Mouse (Mus musculus) C2C12 (cell line): ENCODE measurements around the gene Cks1b. TPM values are rescaled to one million over a fixed set of nuclear protein-coding genes. Genes with fewer than 3 reads are reported as not detected.
A peak's percentile ranks its signal among the peaks of the same experiment; 100 is the strongest.

Experiments
- H3K27me3 ChIP-seq: one replicate; pipeline ENCODE4 v1.6.1; 2011; ENCODE audit not compliant: control insufficient read depth, insufficient read depth, insufficient read length
- H3K36me3 ChIP-seq: one replicate; pipeline ENCODE4 v1.6.1; 2011; ENCODE audit not compliant: control insufficient read depth, insufficient read depth
- H3K4me3 ChIP-seq: one replicate; pipeline ENCODE4 v1.5.1; 2011; ENCODE audit warnings: mild to moderate bottlenecking, control low read depth; ENCODE audit not compliant: poor library complexity, insufficient read depth, severe bottlenecking
- H3K79me2 ChIP-seq: one replicate; pipeline ENCODE4 v1.6.1; 2011; ENCODE audit not compliant: control insufficient read depth, insufficient read depth
- H3K79me3 ChIP-seq: one replicate; pipeline ENCODE4 v1.6.1; 2011; ENCODE audit warnings: low read depth, control low read depth
- H3ac ChIP-seq: one replicate; pipeline ENCODE3; 2011; ENCODE audit warnings: low read depth; ENCODE audit not compliant: control insufficient read depth, insufficient read length
- CEBPB ChIP-seq: IDR thresholded peaks from one replicate; pipeline ENCODE4 v1.6.1; 2011; ENCODE audit warnings: low read depth, mild to moderate bottlenecking, control low read depth, moderate library complexity
- CTCF ChIP-seq: IDR thresholded peaks from one replicate; pipeline ENCODE4 v1.5.1; 2011; ENCODE audit not compliant: control insufficient read depth, insufficient read depth, insufficient read length
- FOSL1 ChIP-seq: IDR thresholded peaks from one replicate; pipeline ENCODE4 v1.8.0; 2011; ENCODE audit warnings: mild to moderate bottlenecking, low read length; ENCODE audit not compliant: poor library complexity, insufficient read depth, severe bottlenecking
- MAX ChIP-seq: IDR thresholded peaks from one replicate; pipeline ENCODE4 v1.6.1; 2011; ENCODE audit warnings: mild to moderate bottlenecking, control low read depth
- MYOD1 ChIP-seq: IDR thresholded peaks from one replicate; pipeline ENCODE4 v1.6.1; 2011; ENCODE audit warnings: low read depth; ENCODE audit not compliant: control insufficient read depth, insufficient read length
- MYOG ChIP-seq: IDR thresholded peaks from one replicate; pipeline ENCODE4 v1.6.1; 2011; ENCODE audit not compliant: control insufficient read depth, insufficient read length; ENCODE audit errors: extremely low read depth
- USF1 ChIP-seq: IDR thresholded peaks from one replicate; pipeline ENCODE4 v1.6.1; 2011; ENCODE audit warnings: low read depth, mild to moderate bottlenecking, control low read depth, moderate library complexity
- polyA plus RNA-seq: library from polyadenylated mRNA; unstranded; fragments of >200 nt; fragmentation: generic; extraction: Trizol; gene quantifications from one replicate; pipeline ENCODE4 v1.2.1, GENCODE M21; 2012; ENCODE audit warnings: missing spikeins

The Cks1b gene
- polyA plus RNA-seq, 1 experiment: 446 TPM

DNA sequence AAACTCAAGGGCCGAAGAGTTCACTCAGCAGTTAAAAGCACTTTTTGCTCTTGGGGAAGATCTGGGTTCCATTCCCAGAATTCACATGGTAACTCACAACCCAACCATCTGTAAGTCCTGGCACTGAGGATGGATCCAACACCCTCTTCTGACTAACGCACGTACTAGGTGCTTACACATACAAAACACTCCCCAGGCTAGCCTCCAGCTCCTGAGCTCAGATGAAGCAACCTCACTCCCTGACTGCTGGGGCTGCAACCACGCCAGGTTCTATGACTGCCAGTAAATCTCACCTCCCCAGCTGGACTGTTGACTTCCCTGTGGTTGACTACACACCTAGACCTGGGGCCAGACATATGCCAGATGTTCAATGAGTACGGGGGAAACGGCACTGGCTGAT is 11.3 kb downstream of the Cks1b start:
- Histone ChIP-seq H3K4me3 (no peak overlapping the region), H3K79me3 (no peaks in the 10 kb centered on the region), H3K79me2 (peaks cover 7% of the 10 kb centered on the region), H3ac (no peak overlapping the region), H3K36me3 (peaks cover 13% of the 10 kb centered on the region), H3K27me3 (no peaks in the 10 kb centered on the region)
- TF ChIP-seq CEBPB (no peak), MYOD1 (no peak), FOSL1 (no peak), MYOG (no peak), USF1 (no peak)

DNA sequence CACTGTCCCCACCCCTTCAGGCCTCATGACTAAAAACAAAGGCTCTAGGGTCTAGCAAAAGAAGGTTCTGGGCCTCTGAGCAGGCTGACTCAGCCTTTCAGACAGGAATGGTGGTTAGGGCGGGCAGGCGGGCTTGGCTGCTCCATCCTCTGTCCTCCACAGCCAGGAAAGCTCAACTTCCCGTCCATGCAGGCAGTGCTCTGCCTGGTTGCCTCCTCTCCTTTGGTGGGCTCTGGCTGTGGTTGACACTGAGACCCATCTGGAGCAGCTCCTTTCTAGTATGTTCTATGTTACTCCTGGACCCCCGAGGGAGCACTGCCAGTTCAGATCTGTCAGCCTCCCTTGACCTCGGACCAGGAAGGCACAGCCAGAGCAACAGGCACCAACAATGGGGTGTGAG is 15.5 kb downstream of the Cks1b start, which contains the start of gene Lenep:
Lenep (minus strand) TSS at position 101 of the 400 bp plus-strand sequence.
- peaks cover 17% of the 10 kb centered on the region for H3K36me3 ChIP-seq

DNA sequence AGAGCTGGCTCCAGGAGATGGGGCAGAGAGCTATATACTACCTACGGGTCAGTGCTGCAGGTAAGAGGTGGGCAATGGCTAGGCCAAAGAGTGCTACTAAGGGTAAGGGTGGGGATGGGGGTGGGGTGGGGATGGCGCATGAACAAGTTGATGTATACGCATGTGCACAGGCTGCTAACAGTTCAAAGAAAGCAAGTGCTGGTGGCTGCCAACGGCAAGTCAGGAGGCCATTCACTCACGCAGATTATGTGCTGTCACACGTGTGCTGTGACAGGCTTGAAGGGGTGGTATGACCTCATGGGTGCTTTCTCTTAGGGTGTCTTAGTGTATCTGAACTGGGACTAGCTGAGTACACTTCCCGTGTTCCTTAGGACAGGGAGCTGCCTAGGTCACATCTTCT is 16.9 kb downstream of the Cks1b start:
- no peaks in the 10 kb centered on the region for H3K79me2 ChIP-seq
- TF ChIP-seq MYOD1: no peak
- TF ChIP-seq USF1: no peak
- H3K36me3 ChIP-seq: peaks cover 17% of the 10 kb centered on the region
- H3K79me3 ChIP-seq: no peaks in the 10 kb centered on the region
- no peaks in the 10 kb centered on the region for H3K27me3 ChIP-seq
- H3K4me3 ChIP-seq: no peak overlapping the region
- H3ac ChIP-seq: no peak overlapping the region

More for the DNA sequence above, 15.5 kb downstream of the Cks1b start, which contains the start of gene Lenep:
- no peak for TF ChIP-seq FOSL1
- TF ChIP-seq CEBPB: no peak
- TF ChIP-seq MAX: no peak
- no peak for TF ChIP-seq USF1
- TF ChIP-seq MYOD1: no peak
- TF ChIP-seq CTCF: no peak
- TF ChIP-seq MYOG: no peak
- Histone ChIP-seq H3K79me2 (no peaks in the 10 kb centered on the region), H3K79me3 (no peaks in the 10 kb centered on the region), H3K4me3 (no peak within 1 kb of the TSS), H3ac (no peak within 1 kb of the TSS), H3K27me3 (no peaks in the 10 kb centered on the region)

DNA sequence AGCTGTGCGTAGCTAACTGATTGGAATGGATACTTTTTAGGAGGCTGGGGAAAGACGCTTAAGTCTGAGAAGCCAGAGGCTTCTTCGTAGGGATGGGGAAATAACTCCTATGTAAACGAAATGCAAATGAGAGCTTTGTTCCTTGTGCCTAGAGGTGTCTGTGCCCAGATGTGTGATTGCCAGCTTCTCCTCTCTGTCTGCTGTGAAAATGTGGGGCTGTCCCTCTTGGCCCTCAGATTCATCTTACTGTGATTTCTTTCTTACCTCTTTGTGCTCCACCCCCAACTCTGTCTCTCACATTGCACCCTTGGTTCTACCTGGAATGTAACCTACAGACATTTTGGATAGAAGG is 21.6 kb downstream of the Cks1b start:
- Histone ChIP-seq H3K79me2 (peaks cover 14% of the 10 kb centered on the region), H3K36me3 (peaks cover 3% of the 10 kb centered on the region), H3ac (no peak overlapping the region), H3K79me3 (no peaks in the 10 kb centered on the region), H3K27me3 (no peaks in the 10 kb centered on the region), H3K4me3 (no peak overlapping the region)
- TF ChIP-seq MYOG (no peak), MYOD1 (no peak), FOSL1 (no peak)

DNA sequence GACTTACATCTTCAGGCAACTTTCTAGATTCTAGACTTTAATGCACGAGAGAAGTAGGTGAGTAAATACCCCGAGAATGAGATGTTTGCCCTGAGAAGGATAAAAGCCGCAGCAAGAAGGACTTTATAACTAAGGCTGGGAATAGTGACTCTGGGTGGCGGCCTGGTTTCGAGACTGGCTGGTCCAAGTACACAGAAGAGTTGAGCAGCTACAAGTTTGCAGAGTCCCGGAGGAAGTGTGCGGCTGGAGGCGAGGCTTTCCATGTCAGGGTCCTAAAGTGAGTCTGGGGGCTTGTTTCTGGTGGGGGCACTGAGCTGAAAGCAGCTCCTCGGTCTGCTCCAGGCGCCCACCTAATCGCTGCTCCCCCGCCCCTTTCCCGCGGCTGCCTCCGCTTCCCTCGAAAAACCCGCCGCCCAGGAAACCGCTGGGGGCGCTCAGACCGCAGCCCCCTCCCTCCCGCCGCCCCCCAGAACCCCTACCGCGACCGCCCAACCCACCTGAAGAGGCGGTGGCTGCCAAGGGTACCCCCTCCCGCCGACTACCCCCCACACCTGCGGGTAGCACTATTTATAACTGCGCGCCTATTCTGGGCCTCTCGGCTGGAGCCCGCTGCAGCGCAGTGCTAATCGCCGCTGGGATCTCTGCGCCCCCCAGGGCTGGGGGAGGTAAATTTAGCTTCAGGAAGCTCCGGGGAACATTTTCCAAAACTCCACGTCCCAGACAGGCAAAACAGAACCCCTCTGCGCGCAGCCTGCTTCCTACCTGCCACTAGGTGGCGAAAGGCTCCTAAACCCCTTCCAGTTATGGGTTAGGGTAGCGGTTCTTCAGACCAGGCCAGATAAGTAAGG is 22.2 kb downstream of the Cks1b start:
- no peaks in the 10 kb centered on the region for H3K27me3 ChIP-seq
- peak overlapping the region; percentile 62 for H3ac ChIP-seq
- no peaks in the 10 kb centered on the region for H3K36me3 ChIP-seq
- TF ChIP-seq MAX (no peak), MYOG (no peak), CTCF (peak; percentile 82), CEBPB (no peak)
- no peaks in the 10 kb centered on the region for H3K79me3 ChIP-seq
- peak overlapping the region; percentile 34 for H3K4me3 ChIP-seq
- peaks cover 20% of the 10 kb centered on the region for H3K79me2 ChIP-seq

DNA sequence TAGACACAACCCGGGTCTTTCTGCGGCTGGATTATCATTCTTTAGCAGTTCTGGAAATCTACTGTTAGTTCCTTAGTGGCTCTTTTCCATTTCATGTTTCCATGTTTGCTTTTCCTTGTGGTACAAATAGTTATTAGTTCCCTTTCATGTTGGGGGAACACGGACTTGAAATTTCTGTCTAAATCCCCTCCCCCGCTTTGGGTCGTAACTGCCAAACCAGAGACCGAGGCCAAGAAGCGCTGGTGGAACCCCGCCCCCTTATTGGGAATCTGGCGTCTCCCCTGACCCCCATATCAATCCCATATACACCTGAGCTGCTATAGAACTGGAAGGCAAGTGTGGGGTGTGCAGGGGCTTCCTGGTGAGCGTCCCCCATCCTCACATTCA is 22.8 kb downstream of the Cks1b start:
- Histone ChIP-seq H3K79me2 (peaks cover 26% of the 10 kb centered on the region), H3K27me3 (no peaks in the 10 kb centered on the region), H3K79me3 (no peaks in the 10 kb centered on the region), H3K4me3 (peak overlapping the region; percentile 34), H3ac (peak overlapping the region; percentile 56), H3K36me3 (no peaks in the 10 kb centered on the region)
- TF ChIP-seq CTCF (no peak), USF1 (no peak), MYOD1 (no peak), CEBPB (no peak), MYOG (no peak), MAX (no peak), FOSL1 (no peak)
